Mouse (Mus musculus): ENCODE results near the gene Stat3.

Stat3 gene

GRCm38 (mm10) chr11:100887236-100887635 is 52.1 kb downstream of the Stat3 start:
- DNase-seq = no peak

GRCm38 (mm10) chr11:100886188-100886740 is 53.1 kb downstream of the Stat3 start:
- no peak for DNase-seq

- DNase-seq = no peak
Measured at GRCm38 (mm10) chr11:100885472-100885871, 53.9 kb downstream of the Stat3 start.

- DNase-seq = no peak
Measured at GRCm38 (mm10) chr11:100883640-100884039, 55.7 kb downstream of the Stat3 start.

GRCm38 (mm10) chr11:100879321-100880078 is 59.8 kb downstream of the Stat3 start:
- no peak for DNase-seq

GRCm38 (mm10) chr11:100875761-100876160 is 63.6 kb downstream of the Stat3 start:
- DNase-seq = peak; percentile 46 to 56

- DNase-seq = no peak
Measured at GRCm38 (mm10) chr11:100870968-100871350, 68.4 kb downstream of the Stat3 start.

- peak; percentile 71 to 72 for DNase-seq
Measured at GRCm38 (mm10) chr11:100870256-100870967, 68.9 kb downstream of the Stat3 start.

- DNase-seq = no peak
Measured at GRCm38 (mm10) chr11:100865618-100866017, 73.7 kb downstream of the Stat3 start.

GRCm38 (mm10) chr11:100863141-100863540 is 76.2 kb downstream of the Stat3 start:
- DNase-seq = no peak

GRCm38 (mm10) chr11:100861836-100862235 is 77.5 kb downstream of the Stat3 start:
- DNase-seq = no peak

- DNase-seq = no peak
Measured at GRCm38 (mm10) chr11:100861335-100861734, 78.0 kb downstream of the Stat3 start.

GRCm38 (mm10) chr11:100860198-100861048 is 78.9 kb downstream of the Stat3 start:
- peak; percentile 87 to 88 for DNase-seq

GRCm38 (mm10) chr11:100859579-100860075 is 79.7 kb downstream of the Stat3 start:
- no peak for DNase-seq

- DNase-seq = peak; percentile 94 to 96
Measured at GRCm38 (mm10) chr11:100858935-100859578, 80.3 kb downstream of the Stat3 start, which contains the start of gene Stat5a. Gene Stat5a (plus strand): TSS chr11:100859351.

GRCm38 (mm10) chr11:100857960-100858359 is 81.4 kb downstream of the Stat3 start:
- no peak for DNase-seq

GRCm38 (mm10) chr11:100855178-100855577 is 84.2 kb downstream of the Stat3 start:
- peak; percentile 49 to 64 for DNase-seq

GRCm38 (mm10) chr11:100854268-100854667 is 85.1 kb downstream of the Stat3 start:
- DNase-seq = peak; percentile 79 to 85

- no peak for DNase-seq
Measured at GRCm38 (mm10) chr11:100853018-100853417, 86.3 kb downstream of the Stat3 start.

- DNase-seq = no peak
Measured at GRCm38 (mm10) chr11:100852088-100852487, 87.3 kb downstream of the Stat3 start.

GRCm38 (mm10) chr11:100850778-100851528 is 88.4 kb downstream of the Stat3 start:
- DNase-seq = peak; percentile 75 to 76

Measured in kidney, adult 8-10 months (tissue).